Mouse (Mus musculus): ENCODE results near the gene Hoxa9.

GRCm38 (mm10) chr6:52215070-52215469 is 15.8 kb downstream of the Hoxa9 start:
- TF ChIP-seq CTCF (IDR thresholded peaks at IDR 0.05; ENCODE audit: insufficient read depth, low read length) (no peak), POLR2A (IDR thresholded peaks at IDR 0.05; ENCODE audit: borderline replicate concordance, extremely low read depth, low read depth, low read length) (no peak)

All from lung, adult 2 months (tissue).